Mouse (Mus musculus) erythroblast, embryonic 14.5 days (primary cell): Measurements from ENCODE around the gene Fam124b. TPM values are rescaled to one million over a fixed set of nuclear protein-coding genes. Genes with fewer than 3 reads are reported as not detected.

Experiments used
- H3K27me3 ChIP-seq: 2 replicates; pipeline ENCODE4 v1.6.1; 2012; ENCODE audit warnings: inconsistent platforms; ENCODE audit not compliant: control insufficient read depth
- H3K36me3 ChIP-seq: 2 replicates; pipeline ENCODE4 v1.6.1; 2012; ENCODE audit warnings: mild to moderate bottlenecking, inconsistent platforms; ENCODE audit not compliant: control insufficient read depth
- H3K4me1 ChIP-seq: 2 replicates; pipeline ENCODE4 v1.6.1; 2012; ENCODE audit warnings: inconsistent platforms; ENCODE audit not compliant: control insufficient read depth
- H3K4me3 ChIP-seq: replicated peaks from 2 replicates; pipeline ENCODE3; 2012; ENCODE audit warnings: moderate library complexity, mild to moderate bottlenecking, inconsistent platforms
- H3K9me3 ChIP-seq: 2 replicates; pipeline ENCODE4 v1.6.1; 2012; ENCODE audit warnings: low read length, inconsistent platforms, mixed read lengths; ENCODE audit not compliant: control insufficient read depth
- GATA1 ChIP-seq: IDR thresholded peaks from 2 replicates; pipeline ENCODE4 v1.6.1; 2012; ENCODE audit warnings: low read length, inconsistent platforms, mixed read lengths
- TAL1 ChIP-seq: IDR thresholded peaks from 3 replicates; pipeline ENCODE4 v1.6.1; 2012; ENCODE audit warnings: low read length, inconsistent platforms, mixed read lengths
- polyA plus RNA-seq: library from polyadenylated mRNA; stranded (reverse); fragments of >175 nt; gene quantifications from 2 replicates; pipeline ENCODE4 v1.2.3, GENCODE M21; 2012

Fam124b gene
- not detected in 2 replicates for polyA plus RNA-seq

GRCm38 (mm10) chr1:80218268-80218667, at the start of gene Fam124b:
Gene Fam124b, minus strand, starts transcription at chr1:80218473.
- Histone ChIP-seq H3K4me1 (no peaks in the 10 kb centered on the region), H3K36me3 (no peaks in the 10 kb centered on the region), H3K27me3 (no peaks in the 10 kb centered on the region), H3K9me3 (no peaks in the 10 kb centered on the region), H3K4me3 (no peak within 1 kb of the TSS)
- no peak for TF ChIP-seq GATA1

- H3K4me1 ChIP-seq = no peaks in the 10 kb centered on the region
- no peak overlapping the region for H3K4me3 ChIP-seq
- TF ChIP-seq GATA1 (no peak), TAL1 (no peak)
- no peaks in the 10 kb centered on the region for H3K27me3 ChIP-seq
- peaks cover 15% of the 10 kb centered on the region for H3K36me3 ChIP-seq
- H3K9me3 ChIP-seq = no peaks in the 10 kb centered on the region
These were observed 42.2 kb upstream of the Fam124b start for GRCm38 (mm10) chr1:80260443-80260842.

- H3K27me3 ChIP-seq = no peaks in the 10 kb centered on the region
- no peaks in the 10 kb centered on the region for H3K4me1 ChIP-seq
- H3K36me3 ChIP-seq = peaks cover 2% of the 10 kb centered on the region
- TF ChIP-seq GATA1 = no peak
- TF ChIP-seq TAL1 = no peak
- no peak overlapping the region for H3K4me3 ChIP-seq
- no peaks in the 10 kb centered on the region for H3K9me3 ChIP-seq
These were observed 40.4 kb upstream of the Fam124b start for GRCm38 (mm10) chr1:80258632-80259031.

GRCm38 (mm10) chr1:80253309-80253708, 35.0 kb upstream of the Fam124b start:
- H3K36me3 ChIP-seq = no peaks in the 10 kb centered on the region
- no peak overlapping the region for H3K4me3 ChIP-seq
- no peaks in the 10 kb centered on the region; the same call in 1 of the 2 replicates for H3K27me3 ChIP-seq
- H3K4me1 ChIP-seq = no peaks in the 10 kb centered on the region
- H3K9me3 ChIP-seq = no peaks in the 10 kb centered on the region
- no peak for TF ChIP-seq TAL1
- no peak for TF ChIP-seq GATA1

GRCm38 (mm10) chr1:80250247-80250646, 32.0 kb upstream of the Fam124b start:
- TF ChIP-seq GATA1 (no peak), TAL1 (no peak)
- no peaks in the 10 kb centered on the region for H3K9me3 ChIP-seq

GRCm38 (mm10) chr1:80247131-80247530, 28.9 kb upstream of the Fam124b start:
- Histone ChIP-seq H3K4me3 (no peak overlapping the region), H3K27me3 (no peaks in the 10 kb centered on the region; the same call in 1 of the 2 replicates), H3K4me1 (no peaks in the 10 kb centered on the region), H3K36me3 (no peaks in the 10 kb centered on the region), H3K9me3 (no peaks in the 10 kb centered on the region)
- TF ChIP-seq GATA1 = no peak

More at GRCm38 (mm10) chr1:80250247-80250646, 32.0 kb upstream of the Fam124b start:
- no peak overlapping the region for H3K4me3 ChIP-seq
- H3K27me3 ChIP-seq = no peaks in the 10 kb centered on the region; the same call in 1 of the 2 replicates
- no peaks in the 10 kb centered on the region for H3K36me3 ChIP-seq
- no peaks in the 10 kb centered on the region for H3K4me1 ChIP-seq

- Histone ChIP-seq H3K36me3 (no peaks in the 10 kb centered on the region), H3K27me3 (no peaks in the 10 kb centered on the region), H3K9me3 (no peaks in the 10 kb centered on the region), H3K4me1 (no peaks in the 10 kb centered on the region), H3K4me3 (no peak overlapping the region)
- TF ChIP-seq GATA1 (no peak), TAL1 (no peak)
These were observed 25.9 kb upstream of the Fam124b start for GRCm38 (mm10) chr1:80244123-80244522.

- H3K4me3 ChIP-seq = no peak overlapping the region
- H3K27me3 ChIP-seq = no peaks in the 10 kb centered on the region
- TF ChIP-seq TAL1 (no peak), GATA1 (no peak)
- H3K9me3 ChIP-seq = no peaks in the 10 kb centered on the region
- H3K4me1 ChIP-seq = no peaks in the 10 kb centered on the region
- H3K36me3 ChIP-seq = no peaks in the 10 kb centered on the region
These were observed 23.3 kb upstream of the Fam124b start for GRCm38 (mm10) chr1:80241579-80241978.

GRCm38 (mm10) chr1:80240017-80240660, 21.9 kb upstream of the Fam124b start:
- H3K4me1 ChIP-seq = no peaks in the 10 kb centered on the region
- H3K4me3 ChIP-seq = no peak overlapping the region
- H3K27me3 ChIP-seq = no peaks in the 10 kb centered on the region
- H3K9me3 ChIP-seq = no peaks in the 10 kb centered on the region
- H3K36me3 ChIP-seq = no peaks in the 10 kb centered on the region
- TF ChIP-seq TAL1 = no peak
- TF ChIP-seq GATA1 = no peak

- TF ChIP-seq GATA1 (no peak), TAL1 (no peak)
- H3K4me3 ChIP-seq = no peak overlapping the region
- H3K9me3 ChIP-seq = no peaks in the 10 kb centered on the region
- no peaks in the 10 kb centered on the region for H3K4me1 ChIP-seq
- H3K36me3 ChIP-seq = no peaks in the 10 kb centered on the region
- H3K27me3 ChIP-seq = no peaks in the 10 kb centered on the region
These were observed 21.2 kb upstream of the Fam124b start for GRCm38 (mm10) chr1:80239481-80239880.
